Mouse (Mus musculus): ENCODE results near the gene Srcap. TPM values are rescaled to one million over a fixed set of nuclear protein-coding genes. Genes with fewer than 3 reads are reported as not detected.
A peak's percentile ranks its signal among the peaks of the same experiment; 100 is the strongest.
"Not testable (repeated sequence)": the region's sequence is repeated elsewhere in the genome, so short reads cannot be mapped to it uniquely, and the experiment has no call there.

Gene Srcap
- polyA plus RNA-seq, 1 experiment from 2014 or later: 25.3 TPM

- Histone ChIP-seq H3K4me1 (ENCODE audit: control insufficient read depth, insufficient read depth, low read length) (peaks cover 5% of the 10 kb centered on the region; the same call in 1 of the 2 replicates), H3K36me3 (ENCODE audit: control insufficient read depth, insufficient read depth, low read length) (no peaks in the 10 kb centered on the region), H3K4me3 (ENCODE audit: low read depth, low read length) (no peak overlapping the region), H3K4me2 (ENCODE audit: low read length) (no peak overlapping the region), H3K27ac (ENCODE audit: low read depth, low read length) (no peak overlapping the region), H3K9ac (ENCODE audit: low read length) (no peak overlapping the region), H3K9me3 (replicated peaks; ENCODE audit: control insufficient read depth, low read length) (no peaks in the 10 kb centered on the region), H3K27me3 (replicated peaks; ENCODE audit: control insufficient read depth, insufficient read depth, low read length) (no peaks in the 10 kb centered on the region)
- 97% methylated on average over 3 of the region's 3 CpGs for WGBS
- no peak for DNase-seq (ENCODE audit: low spot score)
- ATAC-seq: no peak
Observed at GRCm38 (mm10) chr7:127508291-127508690, 3.5 kb upstream of the Srcap start.

GRCm38 (mm10) chr7:127509830-127510229, 2.0 kb upstream of the Srcap start:
- 91% methylated on average over 3 of the region's 4 CpGs for WGBS
- H3K9me3 ChIP-seq (replicated peaks; ENCODE audit: control insufficient read depth, low read length); ATAC-seq; H3K9ac ChIP-seq (ENCODE audit: low read length); H3K27ac ChIP-seq (ENCODE audit: low read depth, low read length); H3K4me3 ChIP-seq (ENCODE audit: low read depth, low read length); H3K4me2 ChIP-seq (ENCODE audit: low read length); DNase-seq (ENCODE audit: low spot score); H3K27me3 ChIP-seq (replicated peaks; ENCODE audit: control insufficient read depth, insufficient read depth, low read length): not testable (repeated sequence)
- H3K4me1 ChIP-seq (ENCODE audit: control insufficient read depth, insufficient read depth, low read length): peaks cover 14% of the 10 kb centered on the region; the same call in 1 of the 2 replicates
- H3K36me3 ChIP-seq (ENCODE audit: control insufficient read depth, insufficient read depth, low read length): peaks cover 11% of the 10 kb centered on the region; the same call in 1 of the 2 replicates

GRCm38 (mm10) chr7:127511241-127511640, 542 bp upstream of the Srcap start:
- Histone ChIP-seq H3K9ac (ENCODE audit: low read length) (peak overlapping the region; percentile 88; the same call in 1 of the 2 replicates), H3K9me3 (replicated peaks; ENCODE audit: control insufficient read depth, low read length) (no peaks in the 10 kb centered on the region), H3K4me2 (ENCODE audit: low read length) (peak overlapping the region; percentile 56), H3K27me3 (replicated peaks; ENCODE audit: control insufficient read depth, insufficient read depth, low read length) (no peaks in the 10 kb centered on the region), H3K36me3 (ENCODE audit: control insufficient read depth, insufficient read depth, low read length) (peaks cover 22% of the 10 kb centered on the region), H3K4me1 (ENCODE audit: control insufficient read depth, insufficient read depth, low read length) (peaks cover 14% of the 10 kb centered on the region; the same call in 1 of the 2 replicates), H3K4me3 (ENCODE audit: low read depth, low read length) (peak overlapping the region; percentile 75), H3K27ac (ENCODE audit: low read depth, low read length) (peak overlapping the region; percentile 98; the same call in 1 of the 2 replicates)
- ATAC-seq: no peak
- 36% methylated on average over 8 of the region's 8 CpGs for WGBS
- DNase-seq (ENCODE audit: low spot score): peak; percentile 36

GRCm38 (mm10) chr7:127512231-127513015, 640 bp downstream of the Srcap start:
- peaks cover 34% of the 10 kb centered on the region for H3K36me3 ChIP-seq (ENCODE audit: control insufficient read depth, insufficient read depth, low read length)
- H3K9ac ChIP-seq (ENCODE audit: low read length): peak overlapping the region; percentile 88
- no peaks in the 10 kb centered on the region for H3K9me3 ChIP-seq (replicated peaks; ENCODE audit: control insufficient read depth, low read length)
- peak overlapping the region; percentile 75 for H3K4me3 ChIP-seq (ENCODE audit: low read depth, low read length)
- peak overlapping the region; percentile 98 for H3K27ac ChIP-seq (ENCODE audit: low read depth, low read length)
- peaks cover 14% of the 10 kb centered on the region; the same call in 1 of the 2 replicates for H3K4me1 ChIP-seq (ENCODE audit: control insufficient read depth, insufficient read depth, low read length)
- ATAC-seq (peak; percentile 83), DNase-seq (ENCODE audit: low spot score) (peak; percentile 96)
- H3K27me3 ChIP-seq (replicated peaks; ENCODE audit: control insufficient read depth, insufficient read depth, low read length): no peaks in the 10 kb centered on the region
- WGBS: 0% methylated on average over 56 of the region's 93 CpGs
- H3K4me2 ChIP-seq (ENCODE audit: low read length): peak overlapping the region; percentile 61

- DNase-seq (ENCODE audit: low spot score): no peak
- peaks cover 14% of the 10 kb centered on the region; the same call in 1 of the 2 replicates for H3K4me1 ChIP-seq (ENCODE audit: control insufficient read depth, insufficient read depth, low read length)
- ATAC-seq: no peak
- no peaks in the 10 kb centered on the region for H3K27me3 ChIP-seq (replicated peaks; ENCODE audit: control insufficient read depth, insufficient read depth, low read length)
- 45% methylated on average over 8 of the region's 8 CpGs for WGBS
- peak overlapping the region; percentile 88 for H3K9ac ChIP-seq (ENCODE audit: low read length)
- peak overlapping the region; percentile 98 for H3K27ac ChIP-seq (ENCODE audit: low read depth, low read length)
- peaks cover 39% of the 10 kb centered on the region for H3K36me3 ChIP-seq (ENCODE audit: control insufficient read depth, insufficient read depth, low read length)
- H3K4me2 ChIP-seq (ENCODE audit: low read length): peak overlapping the region; percentile 61
- H3K9me3 ChIP-seq (replicated peaks; ENCODE audit: control insufficient read depth, low read length): no peaks in the 10 kb centered on the region
- peak overlapping the region; percentile 75 for H3K4me3 ChIP-seq (ENCODE audit: low read depth, low read length)
Observed at GRCm38 (mm10) chr7:127513016-127513390, 1.2 kb downstream of the Srcap start.

- no peak overlapping the region for H3K9ac ChIP-seq (ENCODE audit: low read length)
Observed at GRCm38 (mm10) chr7:127513781-127514180, 2.0 kb downstream of the Srcap start.

GRCm38 (mm10) chr7:127515846-127516245, 4.1 kb downstream of the Srcap start:
- 88% methylated on average over 7 of the region's 7 CpGs for WGBS
- Histone ChIP-seq H3K4me2 (ENCODE audit: low read length) (no peak overlapping the region), H3K36me3 (ENCODE audit: control insufficient read depth, insufficient read depth, low read length) (peaks cover 62% of the 10 kb centered on the region), H3K9ac (ENCODE audit: low read length) (no peak overlapping the region), H3K27ac (ENCODE audit: low read depth, low read length) (no peak overlapping the region), H3K9me3 (replicated peaks; ENCODE audit: control insufficient read depth, low read length) (no peaks in the 10 kb centered on the region), H3K4me1 (ENCODE audit: control insufficient read depth, insufficient read depth, low read length) (peaks cover 14% of the 10 kb centered on the region; the same call in 1 of the 2 replicates), H3K4me3 (ENCODE audit: low read depth, low read length) (no peak overlapping the region), H3K27me3 (replicated peaks; ENCODE audit: control insufficient read depth, insufficient read depth, low read length) (no peaks in the 10 kb centered on the region)
- ATAC-seq (no peak), DNase-seq (ENCODE audit: low spot score) (no peak)

More at GRCm38 (mm10) chr7:127513781-127514180, 2.0 kb downstream of the Srcap start:
- DNase-seq (ENCODE audit: low spot score): no peak
- no peak for ATAC-seq
- H3K4me2 ChIP-seq (ENCODE audit: low read length): peak overlapping the region; percentile 61
- H3K9me3 ChIP-seq (replicated peaks; ENCODE audit: control insufficient read depth, low read length): no peaks in the 10 kb centered on the region
- H3K4me3 ChIP-seq (ENCODE audit: low read depth, low read length): peak overlapping the region; percentile 75; the same call in 1 of the 2 replicates
- peaks cover 14% of the 10 kb centered on the region; the same call in 1 of the 2 replicates for H3K4me1 ChIP-seq (ENCODE audit: control insufficient read depth, insufficient read depth, low read length)
- peaks cover 46% of the 10 kb centered on the region for H3K36me3 ChIP-seq (ENCODE audit: control insufficient read depth, insufficient read depth, low read length)
- no peak overlapping the region for H3K27ac ChIP-seq (ENCODE audit: low read depth, low read length)
- H3K27me3 ChIP-seq (replicated peaks; ENCODE audit: control insufficient read depth, insufficient read depth, low read length): no peaks in the 10 kb centered on the region
- WGBS: 88% methylated on average over 3 of the region's 3 CpGs

GRCm38 (mm10) chr7:127516344-127516743, 4.6 kb downstream of the Srcap start:
- no peak overlapping the region for H3K4me2 ChIP-seq (ENCODE audit: low read length)
- 96% methylated on average over 6 of the region's 7 CpGs for WGBS
- no peak overlapping the region for H3K27ac ChIP-seq (ENCODE audit: low read depth, low read length)
- peaks cover 67% of the 10 kb centered on the region for H3K36me3 ChIP-seq (ENCODE audit: control insufficient read depth, insufficient read depth, low read length)
- no peaks in the 10 kb centered on the region for H3K9me3 ChIP-seq (replicated peaks; ENCODE audit: control insufficient read depth, low read length)
- peaks cover 13% of the 10 kb centered on the region; the same call in 1 of the 2 replicates for H3K4me1 ChIP-seq (ENCODE audit: control insufficient read depth, insufficient read depth, low read length)
- H3K27me3 ChIP-seq (replicated peaks; ENCODE audit: control insufficient read depth, insufficient read depth, low read length): no peaks in the 10 kb centered on the region
- DNase-seq (ENCODE audit: low spot score): no peak
- no peak for ATAC-seq
- no peak overlapping the region for H3K9ac ChIP-seq (ENCODE audit: low read length)
- H3K4me3 ChIP-seq (ENCODE audit: low read depth, low read length): no peak overlapping the region

GRCm38 (mm10) chr7:127519284-127519683, 7.5 kb downstream of the Srcap start, which contains the start of gene Gm42715:
Gene Gm42715, plus strand, starts transcription at chr7:127519584.
- no peak within 1 kb of the TSS for H3K4me3 ChIP-seq (ENCODE audit: low read depth, low read length)
- WGBS: 95% methylated on average over 3 of the region's 3 CpGs
- peaks cover 89% of the 10 kb centered on the region for H3K36me3 ChIP-seq (ENCODE audit: control insufficient read depth, insufficient read depth, low read length)
- no peak for DNase-seq (ENCODE audit: low spot score)
- no peaks in the 10 kb centered on the region for H3K9me3 ChIP-seq (replicated peaks; ENCODE audit: control insufficient read depth, low read length)
- ATAC-seq: no peak
- H3K9ac ChIP-seq (ENCODE audit: low read length): no peak within 1 kb of the TSS
- no peaks in the 10 kb centered on the region; the same call in 1 of the 2 replicates for H3K4me1 ChIP-seq (ENCODE audit: control insufficient read depth, insufficient read depth, low read length)
- no peak within 1 kb of the TSS for H3K27ac ChIP-seq (ENCODE audit: low read depth, low read length)
- H3K27me3 ChIP-seq (replicated peaks; ENCODE audit: control insufficient read depth, insufficient read depth, low read length): no peaks in the 10 kb centered on the region
- H3K4me2 ChIP-seq (ENCODE audit: low read length): no peak within 1 kb of the TSS
